Mouse (Mus musculus) bone marrow macrophage, adult 2 months (primary cell): ENCODE data around the gene Dmd.

Experiments
- CTCF ChIP-seq: IDR thresholded peaks from 2 replicates; pipeline ENCODE4 v1.5.1; 2012; ENCODE audit warnings: low read depth, mild to moderate bottlenecking, low read length, moderate library complexity
- POLR2A ChIP-seq: IDR thresholded peaks from 2 replicates; pipeline ENCODE4 v1.6.1; 2012; ENCODE audit warnings: mild to moderate bottlenecking, low read depth, low read length, borderline replicate concordance

DNA sequence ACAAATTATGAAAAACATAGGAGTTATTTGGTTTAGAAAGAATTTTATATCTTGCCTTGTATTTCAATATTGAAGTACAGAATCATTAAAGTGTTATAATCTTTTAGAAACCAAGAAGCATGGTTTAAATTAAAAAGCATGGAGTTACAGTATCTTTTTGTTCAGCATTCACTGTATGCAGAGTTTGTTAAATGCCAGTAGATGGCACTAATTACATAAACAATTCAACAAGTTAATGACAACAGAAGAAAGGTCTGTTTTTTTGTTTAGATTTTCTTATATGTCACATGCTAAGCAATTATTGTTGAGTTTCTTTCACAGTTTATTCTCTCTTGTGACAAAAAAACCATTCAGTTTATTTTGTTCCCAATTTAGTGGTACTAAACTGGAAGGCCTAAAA lies 1649.8 kb downstream of the Dmd start:
- TF ChIP-seq CTCF = no peak
- no peak for TF ChIP-seq POLR2A
